Mouse (Mus musculus) layer of hippocampus, adult 2 months (tissue): ENCODE measurements around the gene Ttc9b. TPM values are rescaled to one million over a fixed set of nuclear protein-coding genes. Genes with fewer than 3 reads are reported as not detected.

Source experiments
- DNase-seq, 2 experiments: peaks; one replicate each; pipeline ENCODE4 v3.0.0; 2022; ENCODE audit warnings: low spot score in 2 of 2
- H3K27ac ChIP-seq: fragments of 200-600 bp; 2 replicates; pipeline ENCODE4 v1.8.1; 2022
- H3K4me3 ChIP-seq: fragments of 200-600 bp; 2 replicates; pipeline ENCODE4 v1.8.1; 2022; ENCODE audit warnings: mild to moderate bottlenecking
- CTCF ChIP-seq: fragments of 200-600 bp; conservative IDR thresholded peaks from 2 replicates; pipeline ENCODE4 v1.8.1; 2022; ENCODE audit warnings: antibody characterized with exemption, mild to moderate bottlenecking, moderate library complexity
- total RNA-seq, 2 experiments: library from RNA; stranded (reverse); gene quantifications; 2 replicates each; pipeline ENCODE4 v1.2.3; 2021

The Ttc9b gene
- total RNA-seq, 2 experiments from 2014 or later, result 42.6 to 47.5 TPM

DNA sequence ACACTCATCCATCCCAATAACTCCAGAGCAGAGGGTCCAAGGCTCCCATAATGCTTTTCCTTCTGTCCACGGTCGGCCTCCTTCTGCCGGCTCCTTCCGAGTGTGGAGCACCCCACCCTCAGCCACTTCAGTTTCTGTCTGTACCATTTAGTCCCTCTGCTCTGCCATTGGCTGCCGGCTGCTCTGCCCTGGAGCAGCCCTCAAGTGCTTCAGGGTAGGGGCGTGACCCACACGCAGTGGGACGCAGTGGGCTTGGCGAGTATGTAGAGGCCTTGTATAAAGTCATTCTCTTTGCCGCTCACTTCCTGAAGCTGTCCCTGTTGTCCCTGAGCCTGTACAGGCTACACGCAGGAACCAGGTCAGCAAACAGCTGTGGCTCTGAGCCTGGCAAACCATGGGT is 4.0 kb upstream of the Ttc9b start:
- no peak overlapping the region for H3K4me3 ChIP-seq
- no peak for TF ChIP-seq CTCF
- H3K27ac ChIP-seq, result no peak overlapping the region
- DNase-seq, result no peak

DNA sequence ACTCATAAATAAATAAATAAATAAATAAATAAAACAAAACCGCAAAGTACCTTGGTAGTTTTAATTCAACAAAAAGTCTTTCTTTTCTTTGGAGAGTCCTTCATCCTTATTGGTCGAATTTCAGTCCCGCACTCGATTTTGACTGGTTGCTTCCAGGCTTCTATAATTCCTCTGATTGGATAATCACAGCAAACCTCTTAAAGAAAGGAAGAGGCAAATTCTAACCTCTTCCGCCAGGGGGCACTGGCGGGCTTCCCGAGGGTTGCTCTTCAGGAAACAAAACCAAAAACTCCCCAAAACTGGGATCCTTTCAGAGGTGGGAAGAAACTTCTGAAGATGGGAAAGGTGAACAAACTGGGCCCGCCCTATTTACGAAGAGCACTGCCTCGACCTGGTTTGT is 2.8 kb upstream of the Ttc9b start:
- DNase-seq, result peak; percentile 76 to 78
- no peak overlapping the region for H3K27ac ChIP-seq
- TF ChIP-seq CTCF, result peak; percentile 92
- no peak overlapping the region for H3K4me3 ChIP-seq

GRCm38 (mm10) chr7:27654607-27655276 is 1.0 kb downstream of the Ttc9b start:
- Histone ChIP-seq H3K27ac (peak overlapping the region; percentile 96; the same call in 1 of the 2 replicates), H3K4me3 (peak overlapping the region; percentile 69)
- TF ChIP-seq CTCF, result peak; percentile 70
- DNase-seq, result peak in 1 of 2 experiments; percentile 64

DNA sequence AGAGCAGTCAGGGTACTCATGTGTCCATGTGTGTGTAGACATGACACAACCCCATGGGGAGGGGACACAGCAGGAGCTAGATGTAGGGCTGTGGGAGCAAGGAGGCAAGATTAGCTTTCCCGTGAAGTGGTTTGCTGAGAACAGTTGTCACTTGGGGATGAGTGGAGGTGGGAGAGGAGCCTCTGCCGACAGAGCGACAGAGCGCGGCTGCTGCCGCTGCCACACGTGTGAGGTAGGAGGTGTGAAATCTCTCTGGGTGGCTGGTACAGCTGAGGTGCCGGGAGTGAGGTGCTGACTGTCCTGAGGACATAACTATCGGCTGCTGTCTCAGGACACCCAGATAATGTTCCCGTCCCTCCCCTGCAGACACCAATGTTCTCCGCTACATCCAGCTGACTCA is 1.8 kb downstream of the Ttc9b start:
- H3K4me3 ChIP-seq, result peak overlapping the region; percentile 23; the same call in 1 of the 2 replicates
- H3K27ac ChIP-seq, result peak overlapping the region; percentile 96
- DNase-seq, result no peak
- TF ChIP-seq CTCF, result no peak

- TF ChIP-seq CTCF, result no peak
- H3K27ac ChIP-seq, result no peak overlapping the region
- H3K4me3 ChIP-seq, result no peak overlapping the region
- no peak for DNase-seq
Observed at GRCm38 (mm10) chr7:27656600-27656999, 2.9 kb downstream of the Ttc9b start.

DNA sequence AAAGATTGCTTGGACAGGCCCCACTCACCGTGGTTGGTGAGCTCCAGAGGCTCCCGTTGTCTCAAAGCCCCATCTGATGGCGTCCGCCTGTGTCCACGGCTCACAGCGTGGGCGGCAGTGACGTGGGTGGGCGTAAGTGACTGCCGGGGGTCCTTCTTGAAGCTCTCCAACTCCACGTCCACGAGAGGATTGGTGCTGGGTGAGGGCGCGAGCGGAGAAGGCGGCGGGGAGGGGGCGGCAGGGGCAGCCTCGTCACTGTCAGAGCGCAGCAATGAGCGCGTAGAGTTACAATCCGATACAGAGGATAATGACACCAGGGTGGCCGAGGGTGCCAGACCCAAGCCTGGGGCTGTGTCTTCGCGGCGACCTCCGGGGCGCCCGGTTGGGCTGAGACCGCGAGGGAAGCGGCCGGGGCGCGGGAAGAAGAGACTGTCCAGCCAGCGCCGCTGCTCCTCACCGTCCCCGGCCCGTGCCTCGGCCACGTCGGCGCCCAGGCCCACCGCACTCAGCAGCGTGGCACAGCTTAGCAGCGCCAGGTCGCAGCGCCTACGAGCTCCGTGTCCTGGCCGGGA is 4.2 kb downstream of the Ttc9b start:
- H3K4me3 ChIP-seq, result no peak overlapping the region
- DNase-seq, result no peak
- no peak overlapping the region; the same call in 1 of the 2 replicates for H3K27ac ChIP-seq
- no peak for TF ChIP-seq CTCF

DNA sequence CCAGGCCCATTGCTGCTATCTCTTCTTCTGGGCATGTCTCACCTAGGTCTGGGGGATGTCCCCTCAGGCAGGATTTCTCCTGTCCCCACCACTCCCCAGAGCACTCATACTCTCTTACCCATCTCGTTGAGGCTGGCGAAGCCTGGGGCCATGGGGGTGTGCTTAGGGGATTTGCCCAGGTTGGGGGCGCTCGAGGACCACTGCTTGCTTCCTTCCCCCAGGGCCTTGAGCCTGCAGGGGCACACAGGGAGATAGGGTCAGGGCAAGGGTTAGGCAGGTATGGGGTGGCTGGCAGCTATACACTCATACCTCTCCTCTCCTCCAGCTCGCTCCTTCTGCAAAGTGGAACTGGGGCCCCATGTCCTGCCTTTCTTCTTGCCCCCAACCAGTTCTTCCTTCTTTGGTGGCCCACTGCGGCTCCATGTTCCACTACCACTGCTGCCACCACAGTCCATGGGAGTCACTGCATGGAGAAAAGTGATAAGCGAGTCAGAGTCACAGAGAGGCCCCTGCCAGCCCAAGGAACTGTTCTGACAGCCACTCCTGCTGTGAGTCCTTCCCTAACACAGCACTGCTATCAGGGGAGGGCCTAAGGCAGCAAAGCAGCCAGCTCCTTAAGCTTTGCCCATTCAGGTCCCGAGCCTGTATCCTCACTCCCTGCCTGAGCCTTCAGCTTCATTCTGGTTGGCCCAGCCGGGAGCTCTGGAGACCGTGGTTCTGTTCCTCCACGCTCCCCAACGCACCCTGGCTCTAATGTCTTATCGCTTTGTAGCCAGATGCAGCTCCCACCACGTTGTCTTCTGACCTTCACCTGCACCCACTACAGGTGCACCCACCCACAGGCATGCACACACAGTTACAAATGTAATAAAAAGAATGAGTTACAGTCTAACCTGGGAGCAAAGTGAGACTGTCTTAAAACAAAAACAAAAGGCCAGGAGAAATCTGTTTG is 5.3 kb downstream of the Ttc9b start:
- no peak overlapping the region for H3K27ac ChIP-seq
- H3K4me3 ChIP-seq, result no peak overlapping the region
- peak; percentile 55 for TF ChIP-seq CTCF
- peak in 1 of 2 experiments; percentile 30 for DNase-seq

DNA sequence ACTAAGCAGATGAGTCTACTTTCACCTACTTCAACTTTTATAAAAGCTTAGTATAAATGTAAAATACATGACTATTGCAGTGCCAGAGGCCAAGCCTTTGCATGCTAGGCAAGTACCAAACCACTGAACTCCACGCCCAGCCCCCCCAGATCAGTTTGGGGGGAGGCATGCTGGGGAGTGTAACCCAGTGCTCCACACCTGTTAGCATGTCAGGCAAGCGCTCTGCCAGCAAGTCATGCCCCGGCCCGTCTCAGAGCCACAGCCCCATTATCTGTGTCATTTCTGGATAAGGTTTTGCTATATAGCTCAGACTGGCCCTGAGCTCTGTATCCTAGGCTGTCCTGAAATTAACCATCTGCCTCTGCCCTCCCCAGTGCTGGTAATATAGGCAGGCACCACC is 8.3 kb downstream of the Ttc9b start:
- no peak for TF ChIP-seq CTCF
- DNase-seq, result no peak
- no peak overlapping the region for H3K4me3 ChIP-seq
- H3K27ac ChIP-seq, result no peak overlapping the region

GRCm38 (mm10) chr7:27673064-27673574 is 19.4 kb downstream of the Ttc9b start:
- Histone ChIP-seq H3K4me3 (peak overlapping the region; percentile 86), H3K27ac (peak overlapping the region; percentile 96)
- no peak for TF ChIP-seq CTCF
- no peak for DNase-seq

- Histone ChIP-seq H3K4me3 (peak overlapping the region; percentile 86), H3K27ac (peak overlapping the region; percentile 96)
- no peak for TF ChIP-seq CTCF
- DNase-seq, result no peak
Observed at GRCm38 (mm10) chr7:27673575-27674131, 19.9 kb downstream of the Ttc9b start.

DNA sequence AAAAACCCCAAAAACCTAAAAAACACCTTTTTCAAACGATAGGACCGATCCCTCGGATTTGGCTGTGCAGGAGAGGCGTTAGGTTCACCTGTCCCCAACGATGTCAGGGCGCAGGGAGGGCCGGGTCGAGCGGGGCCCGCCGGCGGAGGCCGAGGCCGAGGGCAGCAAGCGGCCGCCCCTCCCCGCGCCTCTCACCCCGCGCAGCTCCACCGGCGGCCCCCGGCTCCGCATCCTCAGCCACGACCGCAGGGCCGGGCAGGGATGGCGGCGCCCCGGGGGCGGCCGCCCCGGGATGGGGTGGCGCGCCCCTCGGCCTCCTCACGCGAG is 20.4 kb downstream of the Ttc9b start:
- TF ChIP-seq CTCF, result no peak
- Histone ChIP-seq H3K4me3 (peak overlapping the region; percentile 86), H3K27ac (peak overlapping the region; percentile 96)
- no peak for DNase-seq

DNA sequence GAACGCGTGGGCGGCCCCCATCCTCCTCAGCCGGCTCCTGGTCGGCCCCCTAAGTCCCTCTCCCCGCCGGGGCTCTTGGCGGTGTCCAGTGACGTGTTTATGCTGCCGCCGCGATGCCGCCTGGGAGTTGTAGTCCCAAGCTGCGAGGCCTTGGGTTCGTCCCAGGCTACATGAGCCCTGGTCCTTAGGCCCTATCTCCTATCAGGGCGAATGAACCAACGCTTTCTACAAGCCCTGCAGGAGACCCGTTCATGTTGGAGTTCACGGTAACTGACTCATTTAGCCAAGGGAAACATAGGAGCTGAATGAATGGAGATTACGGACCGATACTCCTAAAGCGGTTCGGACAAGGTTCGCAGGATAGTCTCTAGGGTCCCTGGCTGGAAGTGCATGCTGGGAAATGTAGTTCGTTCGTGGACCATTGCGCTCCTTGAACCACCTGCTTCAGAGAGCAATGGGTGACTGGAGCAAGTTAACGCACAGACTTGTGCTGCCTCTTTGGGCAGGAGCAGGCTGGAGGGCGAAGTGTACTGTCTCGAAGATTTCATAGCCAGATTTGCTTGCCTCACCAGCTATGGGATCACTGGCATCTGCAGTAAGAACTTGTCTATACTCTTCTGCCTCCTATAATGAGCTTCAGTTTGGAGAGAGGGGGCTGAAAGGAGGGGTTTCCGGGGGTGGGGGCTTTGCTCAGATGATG is 21.0 kb downstream of the Ttc9b start, which contains the start of gene Map3k10:
Map3k10 (minus strand) TSS at position 77 of the 700 bp plus-strand sequence.
- H3K27ac ChIP-seq, result peak within 1 kb of the TSS; percentile 96
- DNase-seq, result peak; percentile 94 to 95
- TF ChIP-seq CTCF, result no peak
- peak within 1 kb of the TSS; percentile 86 for H3K4me3 ChIP-seq
